In genomic region chr6:142507785-142508162, GRCm38 (mm10) we compare ENCODE assay signal across 8 mouse cellular contexts. TPM values are rescaled to one million over a fixed set of nuclear protein-coding genes. Genes with fewer than 3 reads are reported as not detected.
A peak's percentile ranks its signal among the peaks of the same experiment; 100 is the strongest.
DNase-seq lines count a peak whose midpoint lies in the region; ATAC-seq and TF ChIP-seq lines count a peak whose summit lies in the region.

Gene Ldhb, minus strand, starts transcription at chr6:142507957.

- peak; percentile 97 for ATAC-seq in hindbrain, embryonic 12.5 days (ENCODE audit: low FRiP score)
- ATAC-seq in lung, embryonic 15.5 days (ENCODE audit: borderline replicate concordance, extremely low read depth, low FRiP score, low TSS enrichment), result peak; percentile 97

- peaks cover 9% of the 10 kb centered on the region; the same call in 1 of the 2 replicates for H3K36me3 ChIP-seq in hindbrain, embryonic 12.5 days
- H3K36me3 ChIP-seq in lung, embryonic 15.5 days, result no peaks in the 10 kb centered on the region

- peaks cover 17% of the 10 kb centered on the region for H3K27me3 ChIP-seq in hindbrain, embryonic 12.5 days
- no peaks in the 10 kb centered on the region; the same call in 1 of the 2 replicates for H3K27me3 ChIP-seq in lung, embryonic 15.5 days

- peak within 1 kb of the TSS; percentile 88 for H3K4me2 ChIP-seq in hindbrain, embryonic 12.5 days (replicated peaks)
- H3K4me2 ChIP-seq in lung, embryonic 15.5 days, result peak within 1 kb of the TSS; percentile 84

- peaks cover 27% of the 10 kb centered on the region for H3K4me1 ChIP-seq in hindbrain, embryonic 12.5 days
- peaks cover 20% of the 10 kb centered on the region for H3K4me1 ChIP-seq in lung, embryonic 15.5 days
- H3K4me1 ChIP-seq in olfactory bulb, adult 2 months (ENCODE audit: control insufficient read depth, insufficient read depth, low read length), result peaks cover 17% of the 10 kb centered on the region

- under 1% methylated on average over 16 of the region's 19 CpGs for WGBS in hindbrain, embryonic 12.5 days
- WGBS in lung, embryonic 15.5 days, result under 1% methylated on average over 19 of the region's 19 CpGs
- under 1% methylated on average over 19 of the region's 19 CpGs for WGBS in olfactory bulb, adult 2 months

- DNase-seq in T-cell, adult 2 months (ENCODE audit: low spot score), result peak; percentile 82
- DNase-seq in cerebellum, postnatal 14 days, result peak; percentile 88 to 90
- peak; percentile 82 to 88 for DNase-seq in frontal cortex, postnatal 25 days (ENCODE audit: low spot score in 2 of 2)
- DNase-seq in layer of hippocampus, adult 9-11 months, result peak; percentile 95
- DNase-seq in thymus, postnatal 14 days, result peak; percentile 91

- peak within 1 kb of the TSS; percentile 78 for H3K9ac ChIP-seq in hindbrain, embryonic 12.5 days
- peak within 1 kb of the TSS; percentile 47 for H3K9ac ChIP-seq in lung, embryonic 15.5 days

- no peaks in the 10 kb centered on the region for H3K9me3 ChIP-seq in hindbrain, embryonic 12.5 days (replicated peaks)
- H3K9me3 ChIP-seq in lung, embryonic 15.5 days, result no peaks in the 10 kb centered on the region

- H3K4me3 ChIP-seq in hindbrain, embryonic 12.5 days, result peak within 1 kb of the TSS; percentile 64
- H3K4me3 ChIP-seq in lung, embryonic 15.5 days, result peak within 1 kb of the TSS; percentile 55
- H3K4me3 ChIP-seq in olfactory bulb, adult 2 months (ENCODE audit: insufficient read depth, low read depth, low read length), result peak within 1 kb of the TSS; percentile 90

- H3K27ac ChIP-seq in hindbrain, embryonic 12.5 days, result peak within 1 kb of the TSS; percentile 71
- H3K27ac ChIP-seq in lung, embryonic 15.5 days, result peak within 1 kb of the TSS; percentile 69
- H3K27ac ChIP-seq in olfactory bulb, adult 2 months (ENCODE audit: insufficient read depth, low read depth, low read length), result peak within 1 kb of the TSS; percentile 93

- no peak for TF ChIP-seq CTCF in olfactory bulb, adult 2 months (IDR thresholded peaks at IDR 0.05; ENCODE audit: insufficient read depth, low read depth, low read length)

- TF ChIP-seq POLR2A in olfactory bulb, adult 2 months (IDR thresholded peaks at IDR 0.05; ENCODE audit: insufficient read depth, low read depth, low read length), result peak; percentile 96

RNA-seq across cellular contexts. Expression of gene Ldhb, which starts in this region (rescaled TPM):
- polyA plus RNA-seq in hindbrain, embryonic 12.5 days (2016; fragmentation: Nextera tagmentation; extraction: Ambion mirVana), result 385 and 413 TPM in 2 replicates
- 252 and 254 TPM in 2 replicates for polyA plus RNA-seq in lung, embryonic 15.5 days (2015; fragmentation: Nextera tagmentation; extraction: Ambion mirVana)
- 432 and 608 TPM in 2 replicates for polyA plus RNA-seq in olfactory bulb, adult 2 months (2012; ENCODE audit: insufficient read depth, insufficient read length, low replicate concordance, missing spikeins)

Comparison
In these comparisons a context has a peak if more than half of its experiments do, and no peak if none do; other contexts are left out.
1. Peak in every context shown above with its lines: DNase-seq, ATAC-seq, H3K4me3 ChIP-seq and H3K27ac ChIP-seq.